Mouse (Mus musculus): ENCODE results near the gene Kcmf1.

GRCm38 (mm10) chr6:72884767-72885166 is 15.0 kb downstream of the Kcmf1 start:
- no peak for TF ChIP-seq POLR2A (IDR thresholded peaks at IDR 0.05; ENCODE audit: insufficient read depth, low read depth, low read length)
- TF ChIP-seq CTCF (IDR thresholded peaks at IDR 0.05; ENCODE audit: insufficient read depth, low read depth, low read length): no peak
